Mouse (Mus musculus) MEL (cell line): ENCODE data around the gene Syt8. TPM values are rescaled to one million over a fixed set of nuclear protein-coding genes. Genes with fewer than 3 reads are reported as not detected.

Source experiments
- DNase-seq: peaks from one replicate; pipeline ENCODE4 v3.0.0; 2011; ENCODE audit warnings: low read depth, low spot score
- H3K27ac ChIP-seq: 2 replicates; pipeline ENCODE4 v1.5.1; 2012; ENCODE audit warnings: low read depth, mild to moderate bottlenecking, control low read depth, low read length, moderate library complexity; ENCODE audit not compliant: control insufficient read depth
- H3K27me3 ChIP-seq, 2 experiments: fragments of 150-350 bp in 1 of 2; sonication (generic) in 1 of 2; 2 replicates each; pipeline ENCODE4 v1.6.1; 2012; ENCODE audit warnings: low read length in 2 of 2, mild to moderate bottlenecking in 2 of 2, improper control_type of control experiment in 1 of 2, moderate library complexity in 1 of 2; ENCODE audit not compliant: insufficient read depth in 2 of 2, control insufficient read depth in 1 of 2
- H3K36me3 ChIP-seq, 2 experiments: 2 replicates each; pipeline ENCODE4 v1.6.1; 2012 to 2014; ENCODE audit warnings: low read length in 2 of 2, improper control_type of control experiment in 1 of 2, inconsistent platforms in 1 of 2, mild to moderate bottlenecking in 1 of 2; ENCODE audit not compliant: insufficient read depth in 2 of 2, control insufficient read depth in 1 of 2
- H3K4me1 ChIP-seq, 2 experiments: fragments of 150-350 bp in 1 of 2; sonication (generic) in 1 of 2; 2 replicates each; pipeline ENCODE4 v1.6.1; 2012; ENCODE audit warnings: low read length in 2 of 2, improper control_type of control experiment in 1 of 2, mild to moderate bottlenecking in 1 of 2; ENCODE audit not compliant: insufficient read depth in 2 of 2, control insufficient read depth in 1 of 2
- H3K4me3 ChIP-seq, 2 experiments: fragments of 150-350 bp in 1 of 2; sonication (generic) in 1 of 2; 2 replicates each; pipeline ENCODE4 v1.5.1; 2012; ENCODE audit warnings: low read depth in 2 of 2, low read length in 2 of 2, mild to moderate bottlenecking in 2 of 2, moderate library complexity in 2 of 2, control low read depth in 1 of 2, improper control_type of control experiment in 1 of 2; ENCODE audit not compliant: control insufficient read depth in 1 of 2, insufficient read depth in 1 of 2
- H3K79me2 ChIP-seq: 2 replicates; pipeline ENCODE4 v1.6.1; 2012; ENCODE audit warnings: mild to moderate bottlenecking, low read length, moderate library complexity; ENCODE audit not compliant: control insufficient read depth, poor library complexity, insufficient read depth
- H3K9ac ChIP-seq: 2 replicates; pipeline ENCODE4 v1.6.1; 2012; ENCODE audit warnings: low read depth, mild to moderate bottlenecking, control low read depth, low read length, moderate library complexity; ENCODE audit not compliant: control insufficient read depth, poor library complexity, severe bottlenecking
- H3K9me3 ChIP-seq: fragments of 150-350 bp; sonication (generic); replicated peaks from 2 replicates; pipeline ENCODE4 v1.6.1; 2012; ENCODE audit warnings: mild to moderate bottlenecking, low read length, improper control_type of control experiment, moderate library complexity; ENCODE audit not compliant: insufficient read depth
- BHLHE40 ChIP-seq: IDR thresholded peaks from 2 replicates; pipeline ENCODE4 v1.6.1; 2012; ENCODE audit warnings: low read depth, mild to moderate bottlenecking, inconsistent platforms, low read length, improper control_type of control experiment, borderline replicate concordance
- CHD1 ChIP-seq: IDR thresholded peaks from 2 replicates; pipeline ENCODE4 v1.6.1; 2012; ENCODE audit warnings: low read depth, mild to moderate bottlenecking, inconsistent platforms, low read length, improper control_type of control experiment
- E2F4 ChIP-seq: IDR thresholded peaks from 2 replicates; pipeline ENCODE4 v1.6.1; 2011; ENCODE audit warnings: low read depth, low read length, improper control_type of control experiment, borderline replicate concordance
- ELF1 ChIP-seq: IDR thresholded peaks from 2 replicates; pipeline ENCODE4 v1.6.1; 2014; ENCODE audit warnings: low read depth, mild to moderate bottlenecking, inconsistent platforms, low read length, improper control_type of control experiment, moderate library complexity
- EP300 ChIP-seq, 2 experiments: IDR thresholded peaks; 2 replicates each; pipeline ENCODE4 v1.6.1; 2011; ENCODE audit warnings: improper control_type of control experiment in 2 of 2, low read length in 2 of 2, low read depth in 1 of 2, mild to moderate bottlenecking in 1 of 2
- ETS1 ChIP-seq: IDR thresholded peaks from 2 replicates; pipeline ENCODE4 v1.6.1; 2012; ENCODE audit warnings: low read depth, mild to moderate bottlenecking, inconsistent platforms, low read length, improper control_type of control experiment, moderate library complexity
- GABPA ChIP-seq: IDR thresholded peaks from 2 replicates; pipeline ENCODE4 v1.6.1; 2012; ENCODE audit warnings: low read depth, mild to moderate bottlenecking, inconsistent platforms, low read length, improper control_type of control experiment, moderate library complexity
- HCFC1 ChIP-seq: IDR thresholded peaks from 2 replicates; pipeline ENCODE4 v1.6.1; 2012; ENCODE audit warnings: low read depth, mild to moderate bottlenecking, inconsistent platforms, low read length, improper control_type of control experiment, moderate library complexity
- MYB ChIP-seq: IDR thresholded peaks from 2 replicates; pipeline ENCODE4 v1.6.1; 2011; ENCODE audit warnings: mild to moderate bottlenecking, low read depth, low read length, improper control_type of control experiment
- MYC ChIP-seq: IDR thresholded peaks from 2 replicates; pipeline ENCODE4 v1.6.1; 2011; ENCODE audit warnings: low read depth, mild to moderate bottlenecking, low read length, improper control_type of control experiment, moderate library complexity
- NRF1 ChIP-seq: IDR thresholded peaks from 2 replicates; pipeline ENCODE4 v1.6.1; 2014; ENCODE audit warnings: low read depth, mild to moderate bottlenecking, inconsistent platforms, low read length, improper control_type of control experiment, moderate library complexity; ENCODE audit not compliant: poor library complexity, insufficient read depth, severe bottlenecking
- RAD21 ChIP-seq: IDR thresholded peaks from 2 replicates; pipeline ENCODE4 v1.6.1; 2011; ENCODE audit warnings: mild to moderate bottlenecking, low read depth, low read length, improper control_type of control experiment
- TBP ChIP-seq: IDR thresholded peaks from 2 replicates; pipeline ENCODE4 v1.8.0; 2011; ENCODE audit warnings: low read depth, low read length, improper control_type of control experiment
- TCF12 ChIP-seq: IDR thresholded peaks from 2 replicates; pipeline ENCODE4 v1.6.1; 2014; ENCODE audit warnings: low read depth, mild to moderate bottlenecking, inconsistent platforms, low read length, improper control_type of control experiment, moderate library complexity
- USF2 ChIP-seq, 2 experiments: IDR thresholded peaks; 2 replicates each; pipeline ENCODE4 v1.6.1; 2011 to 2012; ENCODE audit warnings: improper control_type of control experiment in 2 of 2, low read length in 2 of 2, borderline replicate concordance in 1 of 2, inconsistent platforms in 1 of 2, low read depth in 1 of 2, mild to moderate bottlenecking in 1 of 2; ENCODE audit not compliant: insufficient read depth in 1 of 2
- ZC3H11A ChIP-seq: IDR thresholded peaks from 2 replicates; pipeline ENCODE4 v1.6.1; 2012; ENCODE audit warnings: low read depth, mild to moderate bottlenecking, inconsistent platforms, low read length, improper control_type of control experiment
- ZNF384 ChIP-seq: IDR thresholded peaks from 2 replicates; pipeline ENCODE4 v1.6.1; 2012; ENCODE audit warnings: low read depth, mild to moderate bottlenecking, inconsistent platforms, low read length, improper control_type of control experiment
- polyA plus RNA-seq, 2 experiments: library from polyadenylated mRNA; stranded (reverse) in 1 of 2; unstranded in 1 of 2; fragments of >175 nt in 1 of 2; fragments of >200 nt in 1 of 2; gene quantifications; 2 replicates each; pipeline versions ENCODE4 v1.2.1 to v1.2.4; 2012; ENCODE audit warnings: low replicate concordance in 2 of 2, low read depth in 1 of 2; ENCODE audit not compliant: insufficient read length in 2 of 2, insufficient read depth in 1 of 2, missing spikeins in 1 of 2
- total RNA-seq: library from RNA; depleted of rRNA; stranded (reverse); fragments of 300-350 nt; gene quantifications from 2 replicates; pipeline ENCODE4 v1.2.3, GENCODE M21; 2012

The Syt8 gene
- total and polyA plus RNA-seq, 3 experiments = not detected

DNA sequence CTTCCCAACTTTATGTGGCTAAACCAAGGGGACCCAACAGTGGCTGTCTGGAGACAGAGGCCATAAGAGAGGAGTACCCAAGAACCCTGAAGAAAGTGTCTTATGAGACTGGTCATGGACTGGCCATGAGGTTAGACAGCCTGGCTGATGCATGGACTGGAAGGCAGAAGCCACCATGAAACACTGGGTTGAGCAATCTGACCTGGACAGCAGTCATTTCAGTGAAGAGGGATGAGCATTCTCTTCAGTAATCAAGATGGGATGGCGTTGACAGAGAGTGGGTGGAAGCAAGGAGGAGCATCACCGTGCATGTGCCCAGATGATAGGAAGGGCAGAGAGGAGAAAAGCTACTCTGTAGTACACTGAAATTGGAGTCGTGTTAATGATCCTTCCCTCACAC is 43.5 kb upstream of the Syt8 start:
- TF ChIP-seq ELF1 (no peak), EP300 (IDR thresholded peaks at IDR 0.05; ENCODE audit: low read depth in 1 of 2, low read length in 2 of 2) (peak in 1 of 2 experiments; percentile 29; a peak in 1 of 4 replicates)
- H3K9ac ChIP-seq = no peak overlapping the region
- no peaks in the 10 kb centered on the region for H3K9me3 ChIP-seq
- DNase-seq = peak; percentile 22
- no peaks in the 10 kb centered on the region for H3K27me3 ChIP-seq
- peaks cover 0 to 31% of the 10 kb centered on the region in 2 experiments; a peak in 2 of 4 replicates for H3K36me3 ChIP-seq
- H3K27ac ChIP-seq = no peak overlapping the region
- H3K79me2 ChIP-seq = peaks cover 15% of the 10 kb centered on the region
- no peak overlapping the region for H3K4me3 ChIP-seq
- H3K4me1 ChIP-seq = peaks cover 30 to 56% of the 10 kb centered on the region in 2 experiments

DNA sequence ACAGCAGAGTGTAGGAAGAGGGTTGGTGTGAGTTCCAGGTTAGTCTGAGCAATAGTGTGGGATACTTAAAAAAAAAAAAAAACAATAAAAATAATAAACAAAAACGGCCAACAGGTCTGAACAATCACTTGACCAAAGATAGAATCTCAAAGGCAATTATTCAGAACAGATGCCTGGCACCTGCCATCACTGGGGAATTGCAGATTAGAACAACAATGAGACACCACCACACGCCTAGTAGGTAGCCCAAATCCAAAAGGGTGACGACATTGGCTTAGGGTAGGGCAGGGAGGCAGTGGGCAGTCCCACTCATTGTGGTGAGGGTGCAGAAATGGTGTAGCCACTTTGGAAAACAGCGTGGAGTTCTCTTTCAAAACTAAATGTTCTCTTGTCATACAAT is 43.0 kb upstream of the Syt8 start:
- Histone ChIP-seq H3K36me3 (peaks cover 0 to 31% of the 10 kb centered on the region in 2 experiments; a peak in 2 of 4 replicates), H3K27ac (no peak overlapping the region), H3K27me3 (no peaks in the 10 kb centered on the region), H3K9me3 (no peaks in the 10 kb centered on the region), H3K4me3 (no peak overlapping the region), H3K9ac (no peak overlapping the region), H3K4me1 (peaks cover 30 to 56% of the 10 kb centered on the region in 2 experiments), H3K79me2 (peaks cover 10% of the 10 kb centered on the region)
- no peak for TF ChIP-seq MYC
- TF ChIP-seq ZNF384 = no peak
- TF ChIP-seq ETS1 = no peak
- no peak for TF ChIP-seq HCFC1
- TF ChIP-seq TBP = no peak
- TF ChIP-seq TCF12 = no peak
- TF ChIP-seq RAD21 = no peak
- TF ChIP-seq ELF1 = no peak
- TF ChIP-seq NRF1 = no peak
- no peak for TF ChIP-seq USF2 (IDR thresholded peaks at IDR 0.05; ENCODE audit: borderline replicate concordance in 1 of 2, insufficient read depth in 1 of 2, low read depth in 1 of 2, low read length in 2 of 2)
- no peak for TF ChIP-seq E2F4
- no peak for TF ChIP-seq ZC3H11A
- no peak for TF ChIP-seq BHLHE40
- no peak for TF ChIP-seq MYB
- no peak for TF ChIP-seq GABPA
- TF ChIP-seq CHD1 = no peak
- TF ChIP-seq EP300 (IDR thresholded peaks at IDR 0.05; ENCODE audit: low read depth in 1 of 2, low read length in 2 of 2) = no peak
- DNase-seq = no peak
